Mouse (Mus musculus) neural tube, embryonic 12.5 days (tissue): ENCODE results near the gene Abca7. TPM values are rescaled to one million over a fixed set of nuclear protein-coding genes. Genes with fewer than 3 reads are reported as not detected.
A peak's percentile ranks its signal among the peaks of the same experiment; 100 is the strongest.

ENCODE experiments used
- ATAC-seq: fragments of 200-750 bp; cut with Nextera tagmentation; 2 replicates; pipeline ENCODE4 v1.8.0; 2017; ENCODE audit warnings: low read depth, mild to moderate bottlenecking, moderate TSS enrichment, moderate library complexity; ENCODE audit not compliant: low FRiP score
- H3K27ac ChIP-seq: fragments of 300-500 bp; sonication (generic); 2 replicates; pipeline ENCODE4 v1.5.1; 2016
- H3K27me3 ChIP-seq: fragments of 300-500 bp; sonication (generic); replicated peaks from 2 replicates; pipeline ENCODE4 v1.6.1; 2016; ENCODE audit warnings: mild to moderate bottlenecking
- H3K36me3 ChIP-seq: fragments of 300-500 bp; sonication (generic); 2 replicates; pipeline ENCODE4 v1.6.1; 2016; ENCODE audit warnings: mild to moderate bottlenecking
- H3K4me1 ChIP-seq: fragments of 300-500 bp; sonication (generic); 2 replicates; pipeline ENCODE4 v1.6.1; 2016
- H3K4me2 ChIP-seq: fragments of 300-500 bp; sonication (generic); replicated peaks from 2 replicates; pipeline ENCODE4 v1.6.1; 2016; ENCODE audit warnings: mild to moderate bottlenecking
- H3K4me3 ChIP-seq: fragments of 300-500 bp; sonication (generic); 2 replicates; pipeline ENCODE4 v1.5.1; 2016
- H3K9ac ChIP-seq: fragments of 300-500 bp; sonication (generic); 2 replicates; pipeline ENCODE4 v1.6.1; 2016; ENCODE audit warnings: mild to moderate bottlenecking
- H3K9me3 ChIP-seq: fragments of 300-500 bp; sonication (generic); 2 replicates; pipeline ENCODE4 v1.6.1; 2016; ENCODE audit warnings: mild to moderate bottlenecking
- WGBS: fragments of 180-500 bp; shearing (Covaris S2); methylation state at CpG from one replicate; pipeline ENCODE4 v1.1.7; 2016; 5-methylcytosine and 5-hydroxymethylcytosine counted together
- polyA plus RNA-seq: library from polyadenylated mRNA; unstranded; fragments of >200 nt; fragmentation: Nextera tagmentation; extraction: Ambion mirVana; gene quantifications from 2 replicates; pipeline ENCODE4 v1.2.1, GENCODE M21; 2016

Gene Abca7
- polyA plus RNA-seq, 1 experiment from 2014 or later, result 10.7 TPM

- H3K4me1 ChIP-seq, result 0 out of 2 replicates have a peak, but pooled peaks cover 7% of the 10 kb centered on the region
- H3K9ac ChIP-seq, result no peak overlapping the region
- no peak overlapping the region for H3K4me2 ChIP-seq
- no peaks in the 10 kb centered on the region for H3K9me3 ChIP-seq
- no peak overlapping the region for H3K4me3 ChIP-seq
- H3K27ac ChIP-seq, result no peak overlapping the region
- H3K27me3 ChIP-seq, result peaks cover 17% of the 10 kb centered on the region
- peaks cover 63% of the 10 kb centered on the region for H3K36me3 ChIP-seq
- 67% methylated on average over 36 of the region's 36 CpGs for WGBS
- no peak for ATAC-seq
Measured at GRCm38 (mm10) chr10:79976722-79977107, 19.6 kb upstream of the Abca7 start.

DNA sequence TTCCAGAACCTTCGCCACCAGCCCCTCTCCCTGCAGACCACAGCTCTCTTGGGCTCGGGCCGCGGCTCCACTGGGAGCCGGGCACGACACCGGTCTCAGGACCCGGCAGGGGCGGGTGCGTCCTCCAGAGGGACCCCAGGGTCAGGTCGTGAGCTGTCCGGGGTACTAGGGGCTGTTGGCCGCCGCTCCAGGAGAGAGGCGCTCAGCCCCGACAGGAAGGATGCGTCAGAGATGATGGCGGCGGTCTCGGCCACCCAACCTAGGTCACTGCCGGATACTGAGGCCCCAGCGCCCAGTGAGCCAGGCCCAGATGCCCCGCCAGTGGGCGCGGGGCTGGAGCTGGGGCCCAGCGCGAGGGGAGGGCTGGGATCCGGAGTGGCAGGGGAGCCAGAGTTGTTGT, 19.0 kb upstream of the Abca7 start:
- WGBS, result 82% methylated on average over 28 of the region's 28 CpGs
- 0 out of 2 replicates have a peak overlapping the region, but pooled peaks have one; percentile 3 for H3K4me3 ChIP-seq
- H3K9me3 ChIP-seq, result no peaks in the 10 kb centered on the region

GRCm38 (mm10) chr10:79978061-79978460, 18.2 kb upstream of the Abca7 start:
- ATAC-seq, result no peak
- no peak overlapping the region for H3K4me3 ChIP-seq
- no peak overlapping the region for H3K4me2 ChIP-seq
- H3K27ac ChIP-seq, result no peak overlapping the region
- peaks cover 16% of the 10 kb centered on the region for H3K4me1 ChIP-seq
- H3K9me3 ChIP-seq, result no peaks in the 10 kb centered on the region
- peaks cover 5% of the 10 kb centered on the region; the same call in 1 of the 2 replicates for H3K27me3 ChIP-seq
- H3K9ac ChIP-seq, result no peak overlapping the region
- WGBS, result 94% methylated on average over 21 of the region's 21 CpGs
- peaks cover 66% of the 10 kb centered on the region for H3K36me3 ChIP-seq

More for the DNA sequence above, 19.0 kb upstream of the Abca7 start:
- Histone ChIP-seq H3K9ac (no peak overlapping the region), H3K27me3 (peaks cover 11% of the 10 kb centered on the region), H3K36me3 (peaks cover 63% of the 10 kb centered on the region), H3K4me1 (peaks cover 9% of the 10 kb centered on the region; the same call in 1 of the 2 replicates), H3K27ac (no peak overlapping the region), H3K4me2 (no peak overlapping the region; the same call in 1 of the 2 replicates)
- no peak for ATAC-seq

DNA sequence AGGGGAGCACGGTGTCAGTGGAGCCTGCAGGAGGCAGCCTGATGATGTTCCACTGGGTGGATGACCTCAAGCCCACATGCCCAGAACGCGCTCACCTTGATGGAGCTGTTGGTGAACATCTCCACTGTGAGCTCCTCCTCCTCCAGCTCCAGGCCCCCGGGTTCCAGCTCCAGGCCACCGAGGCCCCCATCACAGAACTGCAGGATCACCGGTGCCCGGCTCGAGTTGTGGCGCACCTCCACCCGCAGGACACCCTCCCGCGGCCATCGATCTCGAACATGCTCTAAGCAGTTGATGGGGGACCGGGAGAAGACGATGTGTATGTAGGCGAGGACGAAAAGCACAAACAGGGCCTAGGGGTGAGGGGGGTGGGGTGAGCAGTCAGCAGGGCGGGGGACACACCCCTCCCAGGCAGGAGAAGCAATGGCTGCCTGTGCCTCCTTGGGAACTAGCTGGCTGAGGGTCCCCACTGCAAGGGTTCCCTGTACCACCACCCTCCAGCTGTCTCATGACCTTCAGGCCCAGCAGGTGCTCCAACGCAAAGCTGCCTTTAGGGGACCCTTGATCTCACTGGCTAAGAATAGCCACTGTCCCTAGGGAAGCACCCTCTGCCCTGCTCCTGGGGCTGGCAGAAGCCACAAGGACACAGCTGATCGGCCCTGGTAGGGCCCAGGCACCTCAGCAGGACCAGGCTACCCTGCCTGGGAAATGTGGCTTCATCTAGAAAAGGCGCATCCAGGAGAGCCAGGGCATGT, 16.7 kb upstream of the Abca7 start:
- H3K36me3 ChIP-seq, result peaks cover 58% of the 10 kb centered on the region
- H3K4me2 ChIP-seq, result no peak overlapping the region
- H3K9me3 ChIP-seq, result no peaks in the 10 kb centered on the region
- no peak for ATAC-seq
- WGBS, result 94% methylated on average over 22 of the region's 22 CpGs
- no peak overlapping the region for H3K9ac ChIP-seq
- H3K27me3 ChIP-seq, result no peaks in the 10 kb centered on the region
- peaks cover 22% of the 10 kb centered on the region for H3K4me1 ChIP-seq
- H3K27ac ChIP-seq, result no peak overlapping the region
- H3K4me3 ChIP-seq, result no peak overlapping the region

GRCm38 (mm10) chr10:79983205-79983604, 13.1 kb upstream of the Abca7 start:
- Histone ChIP-seq H3K4me3 (peak overlapping the region; percentile 80), H3K27me3 (peaks cover 12% of the 10 kb centered on the region), H3K9ac (peak overlapping the region; percentile 83), H3K4me2 (peak overlapping the region; percentile 92), H3K4me1 (peaks cover 36% of the 10 kb centered on the region), H3K36me3 (peaks cover 24% of the 10 kb centered on the region), H3K9me3 (no peaks in the 10 kb centered on the region), H3K27ac (no peak overlapping the region)
- WGBS, result 77% methylated on average over 5 of the region's 5 CpGs
- ATAC-seq, result no peak

GRCm38 (mm10) chr10:79983670-79984069, 12.6 kb upstream of the Abca7 start:
- peak overlapping the region; percentile 83 for H3K9ac ChIP-seq
- H3K4me3 ChIP-seq, result peak overlapping the region; percentile 80
- H3K27ac ChIP-seq, result peak overlapping the region; percentile 72
- H3K4me1 ChIP-seq, result peaks cover 41% of the 10 kb centered on the region
- ATAC-seq, result peak; percentile 3; the same call in 1 of the 2 replicates
- 1% methylated on average over 21 of the region's 21 CpGs for WGBS
- peaks cover 17% of the 10 kb centered on the region for H3K27me3 ChIP-seq
- peak overlapping the region; percentile 92 for H3K4me2 ChIP-seq
- peaks cover 19% of the 10 kb centered on the region for H3K36me3 ChIP-seq
- H3K9me3 ChIP-seq, result no peaks in the 10 kb centered on the region

GRCm38 (mm10) chr10:79984195-79984816, 12.0 kb upstream of the Abca7 start, which contains the start of gene Tmem259:
Tmem259 (minus strand) TSS chr10:79984330.
- peak within 1 kb of the TSS; percentile 83 for H3K9ac ChIP-seq
- H3K4me3 ChIP-seq, result peak within 1 kb of the TSS; percentile 80
- peaks cover 13% of the 10 kb centered on the region for H3K36me3 ChIP-seq
- H3K4me1 ChIP-seq, result peaks cover 43% of the 10 kb centered on the region
- WGBS, result under 1% methylated on average over 49 of the region's 49 CpGs
- no peaks in the 10 kb centered on the region for H3K9me3 ChIP-seq
- H3K27me3 ChIP-seq, result peaks cover 23% of the 10 kb centered on the region
- peak; percentile 77 for ATAC-seq
- H3K27ac ChIP-seq, result peak within 1 kb of the TSS; percentile 72
- H3K4me2 ChIP-seq, result peak within 1 kb of the TSS; percentile 92

DNA sequence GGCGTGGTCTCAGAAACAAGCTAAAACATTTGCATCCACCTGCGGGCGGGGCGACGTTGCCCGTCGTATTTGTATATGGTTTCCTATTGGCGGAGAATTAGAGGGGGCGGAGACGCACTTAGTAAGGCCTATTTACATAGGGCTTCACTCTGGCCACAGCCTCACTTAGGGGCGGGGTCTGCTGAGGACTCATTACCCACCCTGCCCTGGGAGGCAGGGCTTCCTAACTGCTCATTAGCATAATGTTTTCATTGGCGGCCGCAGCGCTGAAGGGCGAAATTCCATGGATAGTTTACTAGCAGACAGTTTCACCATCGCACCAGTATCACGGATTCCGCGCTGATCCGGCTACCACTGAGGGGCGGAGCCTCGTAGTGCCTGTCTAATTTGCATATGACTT, 11.4 kb upstream of the Abca7 start:
- Histone ChIP-seq H3K9me3 (no peaks in the 10 kb centered on the region), H3K4me2 (peak overlapping the region; percentile 92), H3K27ac (peak overlapping the region; percentile 51; the same call in 1 of the 2 replicates), H3K36me3 (peaks cover 10% of the 10 kb centered on the region), H3K4me1 (peaks cover 45% of the 10 kb centered on the region), H3K27me3 (peaks cover 29% of the 10 kb centered on the region), H3K4me3 (peak overlapping the region; percentile 80), H3K9ac (peak overlapping the region; percentile 64)
- under 1% methylated on average over 22 of the region's 22 CpGs for WGBS
- peak; percentile 94 for ATAC-seq

- peaks cover 46% of the 10 kb centered on the region for H3K4me1 ChIP-seq
- peak overlapping the region; percentile 92 for H3K4me2 ChIP-seq
- no peaks in the 10 kb centered on the region for H3K9me3 ChIP-seq
- peak overlapping the region; percentile 69 for H3K27ac ChIP-seq
- H3K27me3 ChIP-seq, result peaks cover 34% of the 10 kb centered on the region
- WGBS, result 5% methylated on average over 35 of the region's 35 CpGs
- H3K9ac ChIP-seq, result peak overlapping the region; percentile 64
- H3K4me3 ChIP-seq, result peak overlapping the region; percentile 80
- peaks cover 10% of the 10 kb centered on the region for H3K36me3 ChIP-seq
- no peak for ATAC-seq
Measured at GRCm38 (mm10) chr10:79985334-79986231, 10.7 kb upstream of the Abca7 start.

- H3K27ac ChIP-seq, result 0 out of 2 replicates have a peak overlapping the region, but pooled peaks have one; percentile 8
- peaks cover 5% of the 10 kb centered on the region for H3K36me3 ChIP-seq
- WGBS, result 51% methylated on average over 6 of the region's 6 CpGs
- ATAC-seq, result no peak
- peak overlapping the region; percentile 80; the same call in 1 of the 2 replicates for H3K4me3 ChIP-seq
- no peaks in the 10 kb centered on the region for H3K9me3 ChIP-seq
- H3K4me2 ChIP-seq, result peak overlapping the region; percentile 92
- H3K9ac ChIP-seq, result peak overlapping the region; percentile 64; the same call in 1 of the 2 replicates
- H3K27me3 ChIP-seq, result peaks cover 40% of the 10 kb centered on the region
- H3K4me1 ChIP-seq, result peaks cover 43% of the 10 kb centered on the region
Measured at GRCm38 (mm10) chr10:79986232-79986878, 9.9 kb upstream of the Abca7 start.

DNA sequence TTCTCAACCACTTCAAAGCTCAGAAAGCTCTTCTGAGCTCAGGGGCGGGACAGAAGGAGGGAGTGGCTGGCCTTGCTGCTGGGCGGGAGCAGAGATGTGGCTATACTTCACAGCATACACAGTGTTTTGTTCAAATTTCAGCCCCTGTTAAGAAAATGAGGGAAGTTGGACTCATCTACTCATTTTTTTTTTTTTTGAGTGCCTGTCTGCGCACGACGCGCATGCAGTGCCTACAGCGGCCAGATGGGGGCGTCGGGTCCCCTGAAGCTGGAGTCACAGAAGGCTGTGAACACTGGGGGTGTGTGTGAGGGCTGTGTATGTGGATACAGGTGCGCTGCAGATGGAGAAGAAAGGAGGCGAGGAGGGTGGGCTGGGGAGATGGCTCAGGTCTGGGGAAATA, 9.3 kb upstream of the Abca7 start:
- no peak for ATAC-seq
- Histone ChIP-seq H3K9ac (no peak overlapping the region), H3K27me3 (peaks cover 40% of the 10 kb centered on the region), H3K4me2 (peak overlapping the region; percentile 36), H3K27ac (no peak overlapping the region), H3K36me3 (peaks cover 6% of the 10 kb centered on the region; the same call in 1 of the 2 replicates), H3K4me3 (no peak overlapping the region), H3K4me1 (peaks cover 38% of the 10 kb centered on the region), H3K9me3 (0 out of 2 replicates have a peak, but pooled peaks cover 3% of the 10 kb centered on the region)
- WGBS, result 9% methylated on average over 11 of the region's 11 CpGs
